Mouse (Mus musculus) heart, postnatal 25 days (tissue): ENCODE results near the gene Hip1r. TPM values are rescaled to one million over a fixed set of nuclear protein-coding genes. Genes with fewer than 3 reads are reported as not detected.

Experiments used
- DNase-seq: peaks from one replicate; pipeline ENCODE4 v3.0.0; 2022; ENCODE audit warnings: low spot score
- intact Hi-C: fragments of 180-260 bp; cut with DNase I; formaldehyde crosslinking; loops from one replicate; pipeline ENCODE4 v1.15.1; 2025
- total RNA-seq, 2 experiments: library from RNA; stranded (reverse); gene quantifications; 2 replicates each; pipeline ENCODE4 v1.2.3; 2021

The Hip1r gene
- total RNA-seq, 2 experiments from 2014 or later = 13.4 to 19.0 TPM

DNA sequence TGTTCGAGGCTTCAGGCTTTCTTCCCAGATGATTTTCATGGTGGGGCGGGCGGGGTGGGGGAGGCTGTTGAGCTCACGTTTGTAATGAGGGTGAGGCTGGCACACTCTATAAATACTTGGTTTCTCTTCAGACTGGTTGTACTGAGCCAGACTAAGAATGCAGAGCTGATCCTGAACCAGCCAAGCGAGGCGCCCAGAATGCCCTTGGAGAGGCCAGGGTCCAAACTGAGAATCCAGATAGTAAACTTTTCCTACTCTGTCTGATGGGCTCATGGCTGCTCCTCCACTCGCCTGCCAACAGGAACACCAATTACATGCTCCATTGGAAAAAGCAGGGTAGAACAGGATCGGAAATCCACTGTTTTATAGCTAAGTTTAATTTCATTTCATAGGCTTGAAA is 4.2 kb upstream of the Hip1r start:
- intact Hi-C loops = no loop called here
- no peak for DNase-seq

DNA sequence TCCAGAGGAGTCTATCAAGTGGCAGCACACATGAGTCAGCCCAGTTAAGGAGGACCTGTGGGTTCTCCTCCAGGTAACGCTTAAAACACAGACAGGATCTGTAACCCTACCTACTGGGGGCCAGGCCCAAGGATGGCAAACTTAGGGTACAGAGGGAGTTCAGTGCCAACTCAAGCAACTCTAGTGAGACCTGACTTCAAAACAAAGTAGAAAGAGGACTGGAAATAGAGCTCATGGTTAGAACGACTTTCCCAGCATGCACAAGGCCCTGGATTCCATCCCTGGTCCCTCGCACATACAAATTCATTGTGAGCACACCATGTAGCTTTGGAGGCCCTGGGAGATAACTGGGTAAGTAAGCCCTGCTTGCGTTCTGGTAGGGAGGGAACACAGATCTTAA is 2.9 kb upstream of the Hip1r start:
- DNase-seq = no peak
- intact Hi-C loops = loop anchor here (2.0 kb wide), 1 partner anchor 22 kb away; no protein-coding TSS in a partner anchor

DNA sequence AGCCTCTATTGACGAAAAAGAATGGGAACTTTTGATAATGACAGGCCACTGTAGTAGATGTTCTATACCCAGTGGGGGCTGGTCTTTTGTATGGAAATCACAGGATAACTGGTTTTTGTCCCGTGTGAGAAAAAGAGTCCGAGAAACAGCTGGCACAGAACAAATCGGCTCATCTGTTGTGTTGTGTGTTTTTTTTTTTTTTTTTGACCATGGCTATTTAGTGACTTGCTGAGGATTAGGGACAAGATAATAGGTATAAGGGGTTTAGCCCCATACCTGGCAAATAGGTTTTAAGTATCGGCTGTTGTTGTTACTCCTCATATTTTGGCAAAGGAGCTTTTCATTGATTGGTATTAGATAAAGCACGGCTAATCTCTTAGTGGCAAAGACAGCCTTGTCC is 975 bp upstream of the Hip1r start:
- intact Hi-C loops = loop anchor here (2.0 kb wide), 1 partner anchor 18 kb away; no protein-coding TSS in a partner anchor
- no peak for DNase-seq

DNA sequence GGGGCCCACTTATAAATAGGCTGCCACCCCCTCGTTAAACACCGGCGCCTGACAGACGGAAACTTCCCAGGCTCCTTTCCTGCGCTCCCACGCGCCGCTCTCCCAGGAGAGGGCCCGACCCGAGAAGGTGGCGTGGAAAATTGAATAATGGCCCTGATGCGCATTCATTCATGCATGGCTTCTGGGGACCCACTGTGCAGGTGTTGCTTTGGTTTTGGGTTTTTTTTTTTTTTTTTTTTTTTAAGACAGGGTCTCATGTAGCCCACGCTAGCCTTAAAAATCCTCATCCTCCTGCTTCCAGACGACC is 704 bp downstream of the Hip1r start:
- intact Hi-C loops = no loop called here
- no peak for DNase-seq

DNA sequence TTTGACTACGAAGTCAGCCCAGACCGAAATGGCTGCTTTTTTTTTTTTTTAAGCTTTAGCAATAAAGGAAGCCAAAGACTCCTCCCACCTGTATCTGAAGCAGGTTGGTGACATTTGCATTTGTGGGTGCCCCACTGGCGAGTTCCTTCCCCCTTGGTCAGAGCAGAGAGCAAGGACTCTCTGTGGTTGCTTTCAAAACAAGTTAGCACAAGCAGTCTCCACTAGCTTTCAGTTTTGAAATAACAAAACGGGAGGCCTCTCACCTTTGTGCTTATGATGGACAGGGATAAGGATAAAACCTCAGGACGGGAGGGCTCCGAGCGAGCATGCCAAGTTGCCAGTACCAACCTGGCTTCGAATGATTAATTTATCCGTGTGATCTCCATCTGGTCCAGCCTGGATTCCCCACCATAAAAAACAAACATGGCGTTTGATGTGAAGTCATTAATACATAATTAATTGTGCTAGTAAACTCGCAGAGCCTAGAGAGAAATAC is 1.2 kb downstream of the Hip1r start:
- DNase-seq = no peak
- intact Hi-C loops = no loop called here

DNA sequence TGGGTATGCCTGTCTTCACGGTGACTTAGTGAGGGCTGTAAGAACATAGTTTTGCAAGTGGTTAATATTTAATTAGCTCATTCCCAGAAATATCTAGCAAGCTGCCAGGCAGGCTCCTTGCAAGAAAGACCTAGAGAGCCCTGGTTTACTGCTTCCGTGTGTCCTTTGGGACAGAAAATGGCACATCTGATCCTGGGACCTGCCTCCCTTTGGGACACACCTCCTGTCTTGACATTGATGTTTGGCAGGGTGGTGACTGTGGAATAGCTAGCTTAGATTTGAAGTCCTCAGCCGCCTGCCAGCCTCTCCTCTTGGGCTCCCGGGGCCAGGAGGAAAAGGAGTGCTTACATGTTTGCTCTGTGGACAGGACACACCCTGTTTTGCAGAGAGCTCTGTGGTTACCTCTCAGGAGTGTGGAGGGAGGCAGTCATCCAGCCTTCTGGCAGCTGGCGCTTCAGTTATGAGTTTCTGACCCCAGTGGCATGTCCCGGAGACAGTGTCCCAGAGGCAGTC is 2.3 kb downstream of the Hip1r start:
- DNase-seq = no peak

DNA sequence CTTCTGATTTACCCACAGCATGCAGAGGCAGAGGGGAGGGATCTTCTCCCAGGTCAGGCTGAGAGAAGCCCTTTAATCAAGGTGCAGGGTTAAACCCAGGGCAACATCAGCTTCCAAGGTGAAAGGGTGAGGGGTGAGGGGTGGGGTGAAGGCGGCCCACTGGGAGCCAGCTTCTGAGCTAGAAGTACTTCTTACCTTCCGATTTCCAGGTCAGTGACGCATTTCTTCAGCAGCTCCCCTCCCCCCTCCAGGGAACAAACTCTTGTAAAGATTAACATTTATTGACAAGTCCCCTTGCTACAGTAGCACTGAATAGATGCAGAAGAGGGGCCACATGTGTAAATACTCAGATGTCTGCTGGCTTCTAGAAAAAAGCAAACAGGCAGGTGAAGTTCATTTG is 3.8 kb downstream of the Hip1r start:
- DNase-seq = no peak
- intact Hi-C loops = no loop called here

More for the DNA sequence above, 2.3 kb downstream of the Hip1r start:
- intact Hi-C loops = no loop called here

DNA sequence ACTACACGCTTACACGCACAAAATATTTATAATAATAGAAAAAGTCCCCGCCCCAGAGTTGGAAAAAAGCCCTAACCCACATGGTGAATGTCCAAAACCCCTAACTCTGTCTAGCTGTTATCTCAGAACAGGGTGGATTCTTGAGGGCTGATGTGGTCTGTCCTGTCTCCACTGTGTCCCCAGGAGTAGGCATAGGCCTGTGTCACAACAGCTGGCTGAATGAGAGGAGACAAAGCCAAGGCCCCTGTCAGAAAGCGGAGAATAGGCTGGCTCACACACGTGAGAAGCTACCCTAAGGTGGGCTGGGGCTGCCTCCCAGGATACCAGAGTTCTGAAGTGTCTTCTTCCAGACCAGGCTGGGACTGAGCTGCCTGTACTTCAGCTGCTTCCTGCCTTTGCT is 4.7 kb downstream of the Hip1r start:
- DNase-seq = no peak
- intact Hi-C loops = no loop called here

DNA sequence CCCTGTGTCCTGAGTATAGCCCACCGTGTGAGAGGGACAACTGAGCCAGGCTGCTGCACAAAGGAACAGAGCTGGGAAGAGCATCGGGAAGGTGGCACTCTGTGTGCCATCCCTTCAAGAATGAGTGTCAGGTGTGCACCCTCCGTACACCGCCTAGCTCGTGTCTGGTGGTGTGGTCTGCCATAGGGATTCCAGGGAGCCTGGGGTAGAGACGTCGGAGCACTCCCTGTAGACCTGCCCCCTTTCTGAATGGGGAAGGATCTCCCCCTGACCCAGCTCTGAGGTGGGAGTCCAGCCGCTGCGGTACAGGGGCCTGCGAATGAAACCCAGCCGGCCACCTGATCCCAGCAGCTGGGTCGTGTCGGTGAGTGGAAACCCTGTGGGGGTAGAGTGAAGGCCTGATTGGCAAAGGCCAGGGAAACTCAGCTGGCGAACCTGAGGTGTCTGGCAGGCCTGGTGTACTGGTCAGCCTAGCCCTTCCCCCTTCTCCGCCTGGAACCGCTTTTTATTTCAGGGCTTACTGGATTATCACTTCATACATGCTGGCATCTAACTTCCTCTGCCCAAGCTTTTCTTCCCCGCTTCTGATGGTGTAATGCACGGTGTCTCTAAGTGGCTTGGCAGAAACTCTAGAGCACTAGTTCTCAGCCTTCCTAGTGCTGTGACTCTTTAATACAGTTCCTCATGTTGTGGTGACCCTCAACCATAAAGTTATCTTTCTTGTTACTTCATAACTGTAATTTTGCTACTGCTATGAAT is 6.0 kb downstream of the Hip1r start:
- DNase-seq = no peak
- intact Hi-C loops = no loop called here

DNA sequence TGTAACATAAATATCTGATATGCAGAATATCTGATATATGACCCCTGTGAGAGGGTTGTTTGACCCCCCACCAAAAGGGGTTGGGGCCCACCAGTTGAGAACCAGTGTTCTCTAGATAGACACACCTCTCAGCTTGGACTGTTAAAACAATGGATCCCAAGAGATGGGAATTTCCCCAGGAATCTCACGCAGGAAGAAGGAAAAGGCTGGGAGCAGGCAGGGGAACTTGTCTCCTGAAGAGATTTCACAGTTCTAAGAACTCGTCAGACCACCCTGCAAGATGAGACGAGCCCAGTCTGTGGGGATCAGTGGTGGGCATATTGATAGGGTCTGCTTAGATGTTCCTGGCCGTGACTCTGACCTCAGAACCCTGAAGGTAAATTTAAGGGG is 6.5 kb downstream of the Hip1r start:
- intact Hi-C loops = no loop called here
- no peak for DNase-seq

DNA sequence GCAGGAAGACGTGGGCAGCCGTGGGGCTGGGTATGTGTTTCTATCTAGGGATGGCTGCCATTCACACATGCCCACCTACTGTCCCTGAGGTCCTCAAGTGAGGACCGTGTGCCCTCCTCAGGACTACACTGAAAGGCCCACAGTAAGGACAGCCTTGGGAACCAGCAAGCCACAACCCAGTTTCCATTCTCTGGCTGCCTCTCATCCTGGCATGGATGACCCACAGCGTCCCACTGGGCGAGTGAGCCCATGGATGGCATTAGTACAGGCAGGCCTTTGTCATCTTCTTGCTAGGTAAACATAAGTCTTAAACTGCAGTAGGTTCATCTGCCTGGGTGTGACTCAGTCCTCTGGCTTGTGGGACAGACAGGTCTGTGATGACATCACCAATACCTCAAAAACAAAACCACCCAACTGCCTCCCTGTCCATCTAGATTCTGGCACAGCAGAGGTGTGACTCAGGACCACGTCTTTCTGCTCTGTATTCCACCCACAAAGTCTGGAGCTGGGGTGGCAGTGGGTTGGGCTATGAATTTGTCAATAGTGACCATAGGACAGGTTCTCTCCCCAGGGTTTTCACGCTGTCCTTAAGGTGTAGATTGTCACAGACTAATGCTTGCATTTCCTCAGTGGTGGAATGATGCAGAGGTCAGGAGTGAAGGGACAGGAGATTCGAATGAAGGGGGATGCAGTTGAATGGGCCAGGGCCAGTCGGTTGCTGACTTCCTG is 7.3 kb downstream of the Hip1r start:
- no peak for DNase-seq
- intact Hi-C loops = no loop called here

DNA sequence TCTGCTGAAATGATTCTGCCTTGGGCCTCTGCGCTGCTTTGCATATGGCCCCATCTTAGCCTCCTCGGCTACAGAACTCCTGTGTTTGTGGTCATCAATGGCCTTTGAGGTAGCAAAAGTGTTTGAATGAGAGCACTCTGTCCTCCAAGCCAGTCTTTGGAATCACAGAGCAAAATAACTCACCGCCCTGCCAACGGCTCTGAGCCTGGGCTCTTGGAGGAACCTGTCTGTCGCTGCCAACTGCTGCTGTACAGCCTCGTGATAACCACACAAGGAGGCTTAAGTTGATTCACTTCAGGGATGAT is 7.8 kb downstream of the Hip1r start:
- no peak for DNase-seq
- intact Hi-C loops = no loop called here

DNA sequence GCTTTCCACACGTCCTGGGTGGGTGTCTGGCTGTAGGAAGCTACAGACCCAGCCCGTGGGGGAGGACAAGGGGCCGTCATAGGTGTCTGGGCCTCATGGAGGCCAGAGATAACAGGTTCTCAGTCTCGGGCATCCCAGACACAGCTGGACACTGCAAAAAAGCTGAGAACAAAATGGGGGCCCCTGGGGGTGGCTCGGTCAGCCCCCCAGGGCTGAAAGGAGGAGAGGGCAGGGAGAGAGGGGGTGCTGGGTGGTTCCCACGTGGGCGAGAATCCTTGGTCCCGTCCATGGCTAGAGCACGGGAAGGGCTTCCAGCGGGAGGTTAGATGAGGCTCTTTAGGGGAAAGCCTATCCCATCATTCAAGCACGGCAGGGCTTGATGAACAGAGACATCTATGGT is 9.4 kb downstream of the Hip1r start:
- no peak for DNase-seq
- intact Hi-C loops = no loop called here

DNA sequence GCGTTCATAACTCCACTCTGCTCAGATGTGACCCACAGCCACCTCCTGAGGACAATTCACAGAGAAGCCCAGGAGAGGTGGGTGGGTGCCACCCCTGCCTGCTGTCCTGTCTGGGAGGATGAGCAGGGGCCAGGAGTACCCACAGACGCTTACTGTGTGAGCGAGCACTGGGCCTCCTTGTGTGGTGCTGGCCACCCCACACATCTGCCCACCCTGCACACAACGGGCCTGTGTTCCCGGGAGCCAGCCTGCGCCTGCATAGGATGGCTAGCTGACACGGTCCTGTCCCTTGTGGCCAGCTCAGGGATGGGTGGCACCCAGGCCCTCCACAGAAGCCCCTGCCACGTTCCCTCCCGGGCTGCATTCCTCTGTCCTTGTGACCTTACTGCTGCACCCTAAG is 12.0 kb downstream of the Hip1r start:
- intact Hi-C loops = no loop called here
- DNase-seq = no peak

DNA sequence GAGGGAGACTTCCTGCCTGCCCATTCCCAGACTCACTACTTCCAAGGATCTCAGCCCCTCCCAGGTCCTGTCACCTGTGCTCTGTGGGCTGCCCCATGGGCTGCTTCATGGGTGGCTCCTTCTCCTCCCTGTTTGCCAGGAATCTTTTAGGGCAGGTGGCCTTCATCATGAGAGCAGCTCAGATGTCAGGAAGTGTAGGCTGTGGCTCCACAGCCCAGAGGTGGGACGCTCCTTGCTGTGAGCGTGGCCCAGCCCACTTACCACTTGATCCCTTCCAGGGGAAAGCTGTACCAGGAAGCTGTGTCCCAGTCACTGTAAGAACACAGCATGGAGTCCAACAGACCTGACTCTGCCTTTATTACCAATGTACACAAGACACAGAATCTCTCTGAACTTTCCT is 13.5 kb downstream of the Hip1r start:
- DNase-seq = no peak
- intact Hi-C loops = no loop called here

DNA sequence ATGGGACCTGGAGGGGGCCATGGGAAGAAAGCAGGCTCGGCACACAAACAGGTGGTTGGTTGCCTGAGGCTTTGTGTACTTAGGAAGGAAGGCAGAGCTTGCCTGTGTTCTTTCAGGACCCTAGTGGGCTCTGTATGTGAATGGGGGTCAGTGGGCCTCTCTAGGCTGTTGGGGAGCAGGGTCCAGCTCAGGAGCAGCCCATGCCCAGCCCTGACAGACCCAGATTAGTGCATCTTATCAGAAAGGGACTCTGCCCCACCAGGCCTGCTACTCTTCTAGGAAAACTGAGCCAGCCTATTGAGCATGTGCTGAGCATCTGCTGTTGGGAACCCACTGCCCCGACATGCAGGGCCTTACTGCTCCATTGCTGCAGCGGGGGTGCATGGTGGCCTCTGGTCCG is 14.1 kb downstream of the Hip1r start:
- DNase-seq = no peak
- intact Hi-C loops = no loop called here

DNA sequence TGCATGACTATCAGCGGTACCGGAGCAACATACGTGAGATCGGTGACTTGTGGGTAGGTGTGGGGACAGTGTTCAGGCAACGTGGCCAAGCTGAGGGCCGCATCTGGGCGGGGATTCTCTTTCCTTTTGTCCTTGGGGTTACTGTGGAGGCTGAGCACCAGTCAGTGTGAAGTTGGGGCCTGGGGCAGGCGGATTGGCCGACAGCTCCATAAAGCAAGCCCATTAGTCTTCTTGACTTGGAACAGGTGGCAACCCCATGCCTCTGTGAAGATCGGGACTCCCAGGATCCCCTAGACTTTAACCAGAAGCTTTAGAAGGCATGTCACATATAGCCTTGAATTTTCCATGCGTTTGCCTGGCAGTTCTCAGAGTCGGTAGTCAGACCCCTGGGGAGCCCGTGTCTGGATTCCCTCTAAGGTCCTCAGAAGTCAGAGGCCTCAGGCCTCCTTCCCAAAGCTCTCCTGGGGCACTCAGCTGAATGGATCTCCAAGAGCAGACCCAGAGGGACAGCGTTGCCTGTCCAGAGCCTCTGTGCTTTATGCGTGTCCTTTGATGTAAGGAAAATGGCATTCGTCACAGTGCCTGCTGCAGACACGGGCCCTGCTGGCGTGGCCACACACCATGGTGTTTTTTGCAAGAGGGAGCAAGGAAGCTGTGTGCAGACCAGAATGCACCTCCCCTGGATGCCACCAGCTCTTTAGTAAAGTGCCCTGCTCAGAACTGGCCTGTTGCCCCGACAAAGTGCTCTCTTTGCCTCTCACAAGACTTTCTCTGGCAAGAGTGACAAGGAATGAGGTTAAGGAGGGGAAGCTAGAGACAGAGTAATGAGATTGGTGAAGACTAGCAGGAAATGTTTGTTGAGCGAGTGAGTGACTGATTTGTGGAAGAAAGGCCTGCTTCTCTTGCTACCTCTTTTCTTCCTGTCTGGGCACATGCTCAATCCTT is 16.8 kb downstream of the Hip1r start:
- intact Hi-C loops = loop anchor here (2.0 kb wide), 1 partner anchor 17 kb away; the partner anchor contains the start of gene Hip1r
- no peak for DNase-seq

DNA sequence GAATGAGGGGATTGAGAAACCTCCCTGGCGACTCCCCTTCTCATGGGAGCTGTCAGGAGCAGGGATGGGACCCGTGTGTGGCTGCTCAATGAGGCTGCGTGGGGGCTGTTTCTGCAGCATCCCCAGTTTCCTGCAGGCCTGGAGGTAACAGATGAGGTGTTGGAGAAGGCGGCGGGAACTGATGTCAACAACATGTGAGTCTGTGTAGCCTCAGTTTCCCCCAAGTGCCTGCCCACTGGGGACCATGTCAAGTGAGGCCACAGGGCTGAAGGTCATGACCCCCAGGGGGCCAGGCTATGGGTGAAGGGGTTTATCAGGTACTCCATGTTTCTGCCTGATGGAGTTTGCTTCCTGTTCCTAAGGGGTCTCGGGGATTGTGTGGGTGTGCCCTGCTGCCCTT is 17.9 kb downstream of the Hip1r start:
- intact Hi-C loops = loop anchor here (2.0 kb wide), 1 partner anchor 19 kb away; the partner anchor contains the start of gene Hip1r
- DNase-seq = no peak

DNA sequence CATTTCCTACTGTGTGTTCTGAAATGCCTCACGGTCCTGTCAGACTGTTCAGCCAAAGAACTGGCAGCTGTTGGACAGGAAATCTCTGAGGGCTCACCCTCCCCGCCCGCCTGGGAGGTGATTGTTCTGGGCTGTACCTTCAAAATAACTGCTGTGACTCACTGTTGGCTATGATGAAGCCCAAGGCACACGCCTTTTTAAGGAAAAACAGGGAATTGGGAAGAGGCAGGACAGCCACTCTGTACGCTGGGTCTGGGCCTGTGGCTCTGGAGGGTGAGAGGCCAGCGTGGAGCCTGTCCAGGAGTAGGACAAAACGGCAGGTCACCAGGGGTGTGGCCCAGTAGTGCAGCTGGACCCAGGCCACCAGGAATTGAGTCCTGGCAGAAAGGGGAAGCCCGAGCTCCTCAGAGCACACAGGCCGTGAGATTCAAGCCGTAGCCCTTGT is 18.8 kb downstream of the Hip1r start:
- intact Hi-C loops = loop anchor here (1.0 kb wide), 1 partner anchor 45 kb away; no protein-coding TSS in a partner anchor
- DNase-seq = peak; percentile 80

DNA sequence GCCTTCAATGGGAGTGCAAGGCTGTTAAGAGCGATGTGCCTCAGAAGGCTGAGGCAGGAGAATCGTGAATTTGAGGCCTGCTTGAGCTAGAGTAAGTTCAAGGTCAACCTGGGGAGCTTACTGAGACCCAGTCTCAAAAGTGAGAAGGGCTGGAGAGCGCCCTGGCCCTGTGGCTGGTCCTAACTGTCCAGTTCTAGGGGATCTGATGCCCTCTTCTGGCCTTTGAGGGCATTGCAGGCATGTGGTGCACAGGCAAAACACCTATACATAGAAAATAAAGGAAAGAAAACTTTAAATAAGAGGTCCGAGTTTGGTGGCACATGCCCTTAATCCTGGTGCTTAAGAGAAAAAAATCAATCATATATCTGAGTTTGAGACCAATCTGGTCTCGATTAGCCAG is 19.4 kb downstream of the Hip1r start:
- intact Hi-C loops = loop anchor here (1.0 kb wide), 1 partner anchor 45 kb away; no protein-coding TSS in a partner anchor
- DNase-seq = peak; percentile 58
